Mouse (Mus musculus) lung, postnatal 0 days (tissue): ENCODE data around the gene Sphk1. TPM values are rescaled to one million over a fixed set of nuclear protein-coding genes. Genes with fewer than 3 reads are reported as not detected.

Experiments used
- ATAC-seq: fragments of 200-750 bp; cut with Nextera tagmentation; 2 replicates; pipeline ENCODE4 v1.8.0; 2017; ENCODE audit warnings: moderate library complexity
- DNase-seq: peaks from one replicate; pipeline ENCODE4 v3.0.0-alpha.2; 2016; ENCODE audit warnings: low spot score
- H3K27ac ChIP-seq: fragments of 300-500 bp; sonication (generic); 2 replicates; pipeline ENCODE4 v1.5.1; 2014; ENCODE audit warnings: antibody characterized with exemption, mild to moderate bottlenecking, low read length, mixed read lengths
- H3K27me3 ChIP-seq: fragments of 300-500 bp; sonication (generic); replicated peaks from 2 replicates; pipeline ENCODE4 v1.6.1; 2014; ENCODE audit warnings: low read length, mixed read lengths; ENCODE audit not compliant: insufficient read depth
- H3K36me3 ChIP-seq: fragments of 300-500 bp; sonication (generic); 2 replicates; pipeline ENCODE4 v1.6.1; 2014; ENCODE audit warnings: low read length, mixed read lengths; ENCODE audit not compliant: insufficient read depth
- H3K4me1 ChIP-seq: fragments of 300-500 bp; sonication (generic); 2 replicates; pipeline ENCODE4 v1.6.1; 2014; ENCODE audit warnings: antibody characterized with exemption, low read depth, low read length, mixed read lengths; ENCODE audit not compliant: insufficient read depth
- H3K4me2 ChIP-seq: fragments of 300-500 bp; sonication (generic); replicated peaks from 2 replicates; pipeline ENCODE4 v1.6.1; 2014; ENCODE audit warnings: low read depth, mild to moderate bottlenecking, low read length, moderate library complexity, mixed read lengths
- H3K4me3 ChIP-seq: fragments of 300-500 bp; sonication (generic); 2 replicates; pipeline ENCODE4 v1.5.1; 2014; ENCODE audit warnings: low read depth, low read length
- H3K9ac ChIP-seq: fragments of 300-500 bp; sonication (generic); replicated peaks from 2 replicates; pipeline ENCODE4 v1.6.1; 2014; ENCODE audit warnings: low read depth, mild to moderate bottlenecking
- H3K9me3 ChIP-seq: fragments of 300-500 bp; sonication (generic); 2 replicates; pipeline ENCODE4 v1.6.1; 2016; ENCODE audit warnings: low read length, mixed read lengths
- CTCF ChIP-seq: IDR thresholded peaks from 2 replicates; pipeline ENCODE4 v1.5.1; 2016; ENCODE audit warnings: antibody characterized with exemption, mild to moderate bottlenecking
- EP300 ChIP-seq: IDR thresholded peaks from 2 replicates; pipeline ENCODE4 v1.6.1; 2016; ENCODE audit warnings: antibody characterized with exemption, mild to moderate bottlenecking, control low read depth
- WGBS: fragments of 180-500 bp; shearing (Covaris S2); extraction: QIAGEN DNeasy Blood & Tissue Kit; methylation state at CpG from one replicate; pipeline ENCODE4 v1.1.7; 2014; 5-methylcytosine and 5-hydroxymethylcytosine counted together
- polyA plus RNA-seq: library from polyadenylated mRNA; unstranded; fragments of >200 nt; fragmentation: Nextera tagmentation; extraction: Ambion mirVana; gene quantifications from 2 replicates; pipeline ENCODE4 v1.2.1, GENCODE M21; 2015

Gene Sphk1
- polyA plus RNA-seq: 38.6 and 56.3 TPM in 2 replicates

- peak; percentile 84 for DNase-seq
- Histone ChIP-seq H3K27me3 (no peaks in the 10 kb centered on the region; the same call in 1 of the 2 replicates), H3K36me3 (no peaks in the 10 kb centered on the region), H3K9ac (peak within 1 kb of the TSS; percentile 69), H3K27ac (peak within 1 kb of the TSS; percentile 92), H3K4me3 (peak within 1 kb of the TSS; percentile 55), H3K9me3 (no peaks in the 10 kb centered on the region), H3K4me1 (peaks cover 6% of the 10 kb centered on the region; the same call in 1 of the 2 replicates), H3K4me2 (peak within 1 kb of the TSS; percentile 86)
- TF ChIP-seq CTCF (no peak), EP300 (no peak)
- ATAC-seq: peak; percentile 16
- WGBS: 30% methylated on average over 11 of the region's 11 CpGs
Observed at GRCm38 (mm10) chr11:116530187-116531147, at the start of gene Sphk1. Gene Sphk1 (plus strand): TSS chr11:116530925.

GRCm38 (mm10) chr11:116480975-116481374, 49.8 kb upstream of the Sphk1 start:
- DNase-seq (no peak), ATAC-seq (no peak)
- H3K4me2 ChIP-seq: no peak overlapping the region
- H3K27me3 ChIP-seq: no peaks in the 10 kb centered on the region
- TF ChIP-seq CTCF (no peak), EP300 (no peak)
- peaks cover 47% of the 10 kb centered on the region; the same call in 1 of the 2 replicates for H3K36me3 ChIP-seq
- 91% methylated on average over 8 of the region's 8 CpGs for WGBS
- no peaks in the 10 kb centered on the region for H3K9me3 ChIP-seq
- no peaks in the 10 kb centered on the region for H3K4me1 ChIP-seq
- H3K4me3 ChIP-seq: no peak overlapping the region
- H3K9ac ChIP-seq: no peak overlapping the region
- H3K27ac ChIP-seq: no peak overlapping the region

GRCm38 (mm10) chr11:116481776-116482175, 48.9 kb upstream of the Sphk1 start:
- Histone ChIP-seq H3K9me3 (no peaks in the 10 kb centered on the region), H3K36me3 (peaks cover 39% of the 10 kb centered on the region; the same call in 1 of the 2 replicates), H3K4me3 (no peak overlapping the region), H3K9ac (no peak overlapping the region), H3K4me1 (no peaks in the 10 kb centered on the region), H3K4me2 (no peak overlapping the region), H3K27ac (no peak overlapping the region), H3K27me3 (no peaks in the 10 kb centered on the region)
- no peak for ATAC-seq
- TF ChIP-seq CTCF (no peak), EP300 (no peak)
- no peak for DNase-seq
- 86% methylated on average over 7 of the region's 7 CpGs for WGBS

GRCm38 (mm10) chr11:116484261-116484660, 46.5 kb upstream of the Sphk1 start:
- Histone ChIP-seq H3K4me3 (no peak overlapping the region), H3K9ac (no peak overlapping the region), H3K27me3 (no peaks in the 10 kb centered on the region), H3K9me3 (no peaks in the 10 kb centered on the region), H3K27ac (no peak overlapping the region), H3K36me3 (peaks cover 23% of the 10 kb centered on the region; the same call in 1 of the 2 replicates), H3K4me1 (no peaks in the 10 kb centered on the region), H3K4me2 (no peak overlapping the region)
- DNase-seq (no peak), ATAC-seq (no peak)
- WGBS: 84% methylated on average over 8 of the region's 8 CpGs
- no peak for TF ChIP-seq EP300
- TF ChIP-seq CTCF: no peak

- H3K4me3 ChIP-seq: no peak overlapping the region
- DNase-seq (no peak), ATAC-seq (no peak)
- no peak overlapping the region for H3K27ac ChIP-seq
- no peak overlapping the region for H3K4me2 ChIP-seq
- no peaks in the 10 kb centered on the region for H3K9me3 ChIP-seq
- H3K27me3 ChIP-seq: no peaks in the 10 kb centered on the region
- peaks cover 14% of the 10 kb centered on the region; the same call in 1 of the 2 replicates for H3K36me3 ChIP-seq
- peaks cover 2% of the 10 kb centered on the region; the same call in 1 of the 2 replicates for H3K4me1 ChIP-seq
- no peak overlapping the region for H3K9ac ChIP-seq
- no peak for TF ChIP-seq CTCF
- TF ChIP-seq EP300: no peak
Observed at GRCm38 (mm10) chr11:116488207-116488606, 42.5 kb upstream of the Sphk1 start.

- no peak for ATAC-seq
- H3K27me3 ChIP-seq: no peaks in the 10 kb centered on the region
- no peak overlapping the region for H3K4me3 ChIP-seq
- peaks cover 14% of the 10 kb centered on the region; the same call in 1 of the 2 replicates for H3K36me3 ChIP-seq
- H3K9me3 ChIP-seq: no peaks in the 10 kb centered on the region
- H3K27ac ChIP-seq: peak overlapping the region; percentile 88
- peak overlapping the region; percentile 87 for H3K4me2 ChIP-seq
- H3K4me1 ChIP-seq: peaks cover 2% of the 10 kb centered on the region; the same call in 1 of the 2 replicates
- peak; percentile 59 for TF ChIP-seq CTCF
- TF ChIP-seq EP300: no peak
- WGBS: 66% methylated on average over 14 of the region's 14 CpGs
- no peak for DNase-seq
- H3K9ac ChIP-seq: peak overlapping the region; percentile 71; the same call in 1 of the 2 replicates
Observed at GRCm38 (mm10) chr11:116488693-116489375, 41.9 kb upstream of the Sphk1 start.
